Mouse (Mus musculus) kidney, postnatal 0 days (tissue): Measurements from ENCODE around the gene Pcx. TPM values are rescaled to one million over a fixed set of nuclear protein-coding genes. Genes with fewer than 3 reads are reported as not detected.

ENCODE experiments used
- ATAC-seq: fragments of 200-750 bp; cut with Nextera tagmentation; replicated peaks from 2 replicates; pipeline ENCODE4 v1.8.0; 2017; ENCODE audit warnings: low read depth, moderate number of reproducible peaks, moderate TSS enrichment, moderate library complexity; ENCODE audit not compliant: low FRiP score
- DNase-seq: peaks from one replicate; pipeline ENCODE4 v3.0.0-alpha.2; 2016; ENCODE audit warnings: low spot score
- H3K27ac ChIP-seq: fragments of 300-500 bp; sonication (generic); 2 replicates; pipeline ENCODE4 v1.5.1; 2014; ENCODE audit warnings: mild to moderate bottlenecking
- H3K27me3 ChIP-seq: fragments of 300-500 bp; sonication (generic); 2 replicates; pipeline ENCODE4 v1.6.1; 2014; ENCODE audit warnings: low read length, mixed read lengths; ENCODE audit not compliant: insufficient read depth
- H3K36me3 ChIP-seq: fragments of 300-500 bp; sonication (generic); 2 replicates; pipeline ENCODE4 v1.6.1; 2014; ENCODE audit warnings: low read length, mixed read lengths; ENCODE audit not compliant: insufficient read depth
- H3K4me1 ChIP-seq: fragments of 300-500 bp; sonication (generic); replicated peaks from 2 replicates; pipeline ENCODE4 v1.6.1; 2014; ENCODE audit warnings: antibody characterized with exemption, low read length, mixed read lengths; ENCODE audit not compliant: insufficient read depth
- H3K4me2 ChIP-seq: fragments of 300-500 bp; sonication (generic); 2 replicates; pipeline ENCODE4 v1.6.1; 2014; ENCODE audit warnings: mild to moderate bottlenecking, low read length, moderate library complexity, mixed read lengths
- H3K4me3 ChIP-seq: fragments of 300-500 bp; sonication (generic); replicated peaks from 2 replicates; pipeline ENCODE4 v1.5.1; 2014; ENCODE audit warnings: low read depth, low read length
- H3K9ac ChIP-seq: fragments of 300-500 bp; sonication (generic); 2 replicates; pipeline ENCODE4 v1.6.1; 2014; ENCODE audit warnings: low read depth, low read length
- H3K9me3 ChIP-seq: fragments of 300-500 bp; sonication (generic); replicated peaks from 2 replicates; pipeline ENCODE4 v1.6.1; 2016; ENCODE audit warnings: low read length, inconsistent platforms, mixed read lengths
- CTCF ChIP-seq: IDR thresholded peaks from 2 replicates; pipeline ENCODE4 v1.5.1; 2016; ENCODE audit warnings: antibody characterized with exemption, low read depth, mild to moderate bottlenecking, moderate library complexity
- WGBS: fragments of 180-500 bp; shearing (Covaris S2); extraction: QIAGEN DNeasy Blood & Tissue Kit; methylation state at CpG from one replicate; pipeline ENCODE4 v1.1.7; 2014; 5-methylcytosine and 5-hydroxymethylcytosine counted together
- polyA plus RNA-seq: library from polyadenylated mRNA; unstranded; fragments of >200 nt; fragmentation: Nextera tagmentation; extraction: Ambion mirVana; gene quantifications from 2 replicates; pipeline ENCODE4 v1.2.1, GENCODE M21; 2015

The Pcx gene
- polyA plus RNA-seq, 1 experiment from 2014 or later = 57.6 TPM

- no peak for TF ChIP-seq CTCF
- no peak overlapping the region for H3K27ac ChIP-seq
- H3K9me3 ChIP-seq = no peaks in the 10 kb centered on the region
- no peak overlapping the region for H3K4me3 ChIP-seq
- H3K27me3 ChIP-seq = no peaks in the 10 kb centered on the region
- no peaks in the 10 kb centered on the region for H3K4me1 ChIP-seq
- no peak overlapping the region for H3K9ac ChIP-seq
- H3K4me2 ChIP-seq = no peak overlapping the region
- no peak for ATAC-seq
- no peaks in the 10 kb centered on the region for H3K36me3 ChIP-seq
- DNase-seq = no peak
- WGBS = 75% methylated on average over 3 of the region's 3 CpGs
Measured at GRCm38 (mm10) chr19:4507746-4508145, 2.5 kb upstream of the Pcx start.

GRCm38 (mm10) chr19:4511116-4511841 lies 1.0 kb downstream of the Pcx start:
- no peaks in the 10 kb centered on the region for H3K36me3 ChIP-seq
- no peaks in the 10 kb centered on the region for H3K27me3 ChIP-seq
- no peaks in the 10 kb centered on the region for H3K9me3 ChIP-seq
- DNase-seq (no peak), ATAC-seq (no peak)
- H3K9ac ChIP-seq = peak overlapping the region; percentile 38; the same call in 1 of the 2 replicates
- 4% methylated on average over 13 of the region's 13 CpGs for WGBS
- H3K4me3 ChIP-seq = peak overlapping the region; percentile 58
- H3K4me1 ChIP-seq = no peaks in the 10 kb centered on the region; the same call in 1 of the 2 replicates
- no peak for TF ChIP-seq CTCF
- H3K4me2 ChIP-seq = peak overlapping the region; percentile 66
- H3K27ac ChIP-seq = no peak overlapping the region

DNA sequence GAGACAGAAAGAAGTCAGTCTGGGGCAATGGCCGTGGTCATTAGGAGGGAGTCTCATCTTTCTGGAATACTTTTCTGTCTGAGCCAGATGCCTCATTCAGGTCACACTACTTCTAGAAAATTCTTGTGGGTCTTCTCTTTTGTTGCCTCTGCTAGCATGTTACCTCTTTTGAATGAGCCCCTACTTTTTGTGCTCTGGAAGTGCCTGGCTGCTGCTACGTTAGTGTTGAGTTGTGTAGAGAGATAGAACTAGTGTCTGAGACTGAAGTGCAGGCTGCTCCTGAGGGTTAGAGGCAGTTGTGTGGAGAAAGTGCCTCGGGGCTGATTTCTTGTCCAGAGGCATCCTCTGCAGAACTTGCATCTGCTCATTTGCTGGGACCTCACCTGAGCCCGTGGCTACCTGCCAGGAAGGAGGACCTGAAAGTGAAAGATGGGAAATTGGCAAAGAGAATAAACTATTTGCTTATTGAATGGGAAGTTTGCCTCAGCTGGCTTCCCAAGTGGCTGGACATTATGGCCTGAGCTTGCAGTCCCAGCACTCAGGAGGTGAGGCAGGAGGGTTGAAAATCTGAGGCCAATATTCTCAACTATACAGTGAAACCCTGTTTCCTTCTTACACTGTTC lies 3.1 kb downstream of the Pcx start:
- no peak for DNase-seq
- no peaks in the 10 kb centered on the region for H3K36me3 ChIP-seq
- WGBS = 81% methylated on average over 4 of the region's 4 CpGs
- no peaks in the 10 kb centered on the region; the same call in 1 of the 2 replicates for H3K4me1 ChIP-seq
- ATAC-seq = no peak
- H3K4me2 ChIP-seq = no peak overlapping the region
- no peak overlapping the region for H3K4me3 ChIP-seq
- H3K27ac ChIP-seq = no peak overlapping the region
- TF ChIP-seq CTCF = no peak
- H3K9me3 ChIP-seq = no peaks in the 10 kb centered on the region
- no peaks in the 10 kb centered on the region for H3K27me3 ChIP-seq
- H3K9ac ChIP-seq = no peak overlapping the region

DNA sequence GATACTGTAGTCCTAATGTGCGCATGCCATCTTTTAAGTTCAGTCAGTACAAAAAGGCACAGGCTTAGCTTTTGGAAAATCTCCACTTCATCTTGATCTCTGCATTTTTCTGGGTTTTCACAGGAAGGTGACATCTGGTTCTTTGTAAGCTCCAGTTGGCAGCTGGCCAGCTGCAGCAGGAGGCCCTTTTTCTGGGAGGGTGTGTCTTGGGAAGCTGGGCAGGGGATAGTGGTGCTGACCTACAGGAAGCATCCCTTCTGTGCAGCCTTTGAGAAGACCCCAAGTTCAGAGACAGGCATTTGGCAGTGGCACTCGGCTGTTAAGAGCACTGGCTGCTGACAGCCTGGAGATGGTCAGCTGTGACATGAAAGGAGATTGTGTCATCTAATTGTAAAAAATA lies 5.5 kb downstream of the Pcx start:
- H3K4me3 ChIP-seq = no peak overlapping the region
- no peaks in the 10 kb centered on the region for H3K27me3 ChIP-seq
- no peak overlapping the region for H3K4me2 ChIP-seq
- no peaks in the 10 kb centered on the region; the same call in 1 of the 2 replicates for H3K4me1 ChIP-seq
- no peak for TF ChIP-seq CTCF
- H3K9ac ChIP-seq = no peak overlapping the region
- H3K9me3 ChIP-seq = no peaks in the 10 kb centered on the region
- H3K27ac ChIP-seq = no peak overlapping the region; the same call in 1 of the 2 replicates
- H3K36me3 ChIP-seq = no peaks in the 10 kb centered on the region
- WGBS = 50% methylated on average over 2 of the region's 2 CpGs
- ATAC-seq (no peak), DNase-seq (peak; percentile 50)

DNA sequence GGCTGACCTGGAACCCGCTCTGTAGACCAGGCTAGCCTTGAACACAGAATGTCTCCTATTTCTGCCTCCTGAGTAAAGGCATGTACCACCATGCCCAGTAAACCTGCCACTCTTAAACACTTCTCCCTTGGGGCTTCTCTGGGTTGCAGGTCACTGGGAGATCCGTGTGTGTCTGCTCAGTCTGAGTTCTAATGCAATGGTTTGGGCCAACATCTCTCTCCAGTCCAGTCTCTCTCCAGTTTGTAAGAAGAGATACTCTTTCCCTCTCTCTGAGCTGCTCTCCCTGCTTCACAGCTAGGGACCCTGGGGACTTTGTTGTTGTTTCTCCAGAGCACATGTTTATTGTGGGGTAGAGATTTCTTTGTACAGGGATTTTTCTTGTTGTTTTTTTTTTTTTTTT lies 6.0 kb downstream of the Pcx start:
- no peak for TF ChIP-seq CTCF
- Histone ChIP-seq H3K36me3 (no peaks in the 10 kb centered on the region), H3K27me3 (no peaks in the 10 kb centered on the region), H3K4me2 (no peak overlapping the region), H3K9me3 (no peaks in the 10 kb centered on the region), H3K27ac (no peak overlapping the region), H3K9ac (no peak overlapping the region), H3K4me3 (no peak overlapping the region), H3K4me1 (no peaks in the 10 kb centered on the region; the same call in 1 of the 2 replicates)
- no peak for ATAC-seq
- DNase-seq = no peak
- WGBS = 49% methylated on average over 2 of the region's 2 CpGs

GRCm38 (mm10) chr19:4517483-4517882 lies 7.2 kb downstream of the Pcx start:
- Histone ChIP-seq H3K9me3 (no peaks in the 10 kb centered on the region), H3K36me3 (no peaks in the 10 kb centered on the region), H3K4me2 (no peak overlapping the region), H3K4me1 (no peaks in the 10 kb centered on the region; the same call in 1 of the 2 replicates), H3K27me3 (no peaks in the 10 kb centered on the region), H3K4me3 (no peak overlapping the region), H3K9ac (no peak overlapping the region), H3K27ac (no peak overlapping the region)
- TF ChIP-seq CTCF = no peak
- ATAC-seq (no peak), DNase-seq (no peak)
- 73% methylated on average over 1 of the region's 1 CpGs for WGBS
